Mouse (Mus musculus): ENCODE measurements at regions not wholly inside any gene's neighbourhood (a gene's known extent, or its start where the extent isn't known, plus 50 kb on each side); places are given as distances from the start of the nearest gene placed in this dataset.

GRCm38 (mm10) chr1:45599421-45599820, 96.3 kb upstream of the Col5a2 start:
- TF ChIP-seq GATA1 (IDR thresholded peaks at IDR 0.05; ENCODE audit: low read depth, low read length) (no peak), ZNF384 (IDR thresholded peaks at IDR 0.05; ENCODE audit: low read depth, low read length) (no peak), CHD1 (IDR thresholded peaks at IDR 0.05; ENCODE audit: low read depth, low read length) (no peak), TBP (IDR thresholded peaks at IDR 0.05; ENCODE audit: low read depth, low read length) (no peak)

Data from MEL (cell line).